Mouse (Mus musculus) stomach, postnatal 0 days (tissue): ENCODE data around the gene Armc8. TPM values are rescaled to one million over a fixed set of nuclear protein-coding genes. Genes with fewer than 3 reads are reported as not detected.
A peak's percentile ranks its signal among the peaks of the same experiment; 100 is the strongest.

Source experiments
- ATAC-seq: fragments of 200-750 bp; cut with Nextera tagmentation; 2 replicates; pipeline ENCODE4 v1.8.0; 2017; ENCODE audit not compliant: low FRiP score, low TSS enrichment
- DNase-seq: peaks from one replicate; pipeline ENCODE4 v3.0.0-alpha.2; 2016; ENCODE audit warnings: low spot score
- H3K27ac ChIP-seq: fragments of 300-500 bp; sonication (generic); replicated peaks from 2 replicates; pipeline ENCODE4 v1.5.1; 2014; ENCODE audit warnings: mild to moderate bottlenecking, control low read depth
- H3K27me3 ChIP-seq: fragments of 300-500 bp; sonication (generic); 2 replicates; pipeline ENCODE4 v1.6.1; 2014; ENCODE audit warnings: low read length; ENCODE audit not compliant: control insufficient read depth, insufficient read depth
- H3K36me3 ChIP-seq: fragments of 300-500 bp; sonication (generic); 2 replicates; pipeline ENCODE4 v1.6.1; 2014; ENCODE audit warnings: low read length, mixed read lengths; ENCODE audit not compliant: control insufficient read depth, insufficient read depth
- H3K4me1 ChIP-seq: fragments of 300-500 bp; sonication (generic); replicated peaks from 2 replicates; pipeline ENCODE4 v1.6.1; 2014; ENCODE audit warnings: antibody characterized with exemption; ENCODE audit not compliant: control insufficient read depth, insufficient read depth
- H3K4me2 ChIP-seq: fragments of 300-500 bp; sonication (generic); replicated peaks from 2 replicates; pipeline ENCODE4 v1.6.1; 2014; ENCODE audit warnings: low read depth, mild to moderate bottlenecking, control low read depth, moderate library complexity
- H3K4me3 ChIP-seq: fragments of 300-500 bp; sonication (generic); 2 replicates; pipeline ENCODE4 v1.5.1; 2014; ENCODE audit warnings: low read depth, low read length, control low read depth
- H3K9ac ChIP-seq: fragments of 300-500 bp; sonication (generic); 2 replicates; pipeline ENCODE4 v1.6.1; 2014; ENCODE audit warnings: mild to moderate bottlenecking, low read length, control low read depth, mixed read lengths
- H3K9me3 ChIP-seq: fragments of 300-500 bp; sonication (generic); 2 replicates; pipeline ENCODE4 v1.6.1; 2016; ENCODE audit warnings: low read length; ENCODE audit not compliant: control insufficient read depth
- CTCF ChIP-seq: IDR thresholded peaks from 2 replicates; pipeline ENCODE4 v1.5.1; 2016; ENCODE audit warnings: antibody characterized with exemption, low read depth, mild to moderate bottlenecking, moderate library complexity
- EP300 ChIP-seq: optimal IDR thresholded peaks from 2 replicates; pipeline ENCODE3; 2016; ENCODE audit warnings: antibody characterized with exemption
- WGBS: fragments of 180-500 bp; shearing (Covaris S2); extraction: QIAGEN DNeasy Blood & Tissue Kit; methylation state at CpG from one replicate; pipeline ENCODE4 v1.1.7; 2014; 5-methylcytosine and 5-hydroxymethylcytosine counted together
- polyA plus RNA-seq: library from polyadenylated mRNA; unstranded; fragments of >200 nt; fragmentation: Nextera tagmentation; extraction: Ambion mirVana; gene quantifications from 2 replicates; pipeline ENCODE4 v1.2.1, GENCODE M21; 2015

Gene Armc8
- polyA plus RNA-seq, 1 experiment from 2014 or later: 13.7 TPM

DNA sequence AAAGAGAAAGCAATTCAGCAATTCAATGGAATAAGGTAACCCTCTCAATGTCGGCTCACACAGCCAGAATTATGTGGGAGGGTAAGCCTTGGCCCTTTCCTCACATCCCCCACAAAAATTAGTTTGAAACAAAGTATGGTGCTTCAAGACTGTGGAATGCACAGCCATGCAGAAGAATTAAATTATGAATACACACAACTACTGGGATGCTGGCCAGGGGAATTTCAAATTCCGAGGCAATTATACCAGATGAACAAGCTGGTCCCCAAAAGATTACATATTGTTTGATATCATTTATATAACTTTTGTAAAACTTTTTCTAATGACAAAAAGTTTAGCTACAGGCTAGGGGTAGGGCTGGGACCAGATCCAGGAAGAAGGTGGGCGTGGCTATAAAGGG lies 121.4 kb downstream of the Armc8 start:
- no peak overlapping the region for H3K9ac ChIP-seq
- no peaks in the 10 kb centered on the region for H3K9me3 ChIP-seq
- ATAC-seq (no peak), DNase-seq (no peak)
- no peaks in the 10 kb centered on the region for H3K4me1 ChIP-seq
- H3K36me3 ChIP-seq: no peaks in the 10 kb centered on the region
- WGBS: 43% methylated on average over 3 of the region's 3 CpGs
- TF ChIP-seq EP300 (no peak), CTCF (no peak)
- H3K27me3 ChIP-seq: no peaks in the 10 kb centered on the region
- H3K27ac ChIP-seq: no peak overlapping the region
- H3K4me2 ChIP-seq: no peak overlapping the region
- no peak overlapping the region for H3K4me3 ChIP-seq

DNA sequence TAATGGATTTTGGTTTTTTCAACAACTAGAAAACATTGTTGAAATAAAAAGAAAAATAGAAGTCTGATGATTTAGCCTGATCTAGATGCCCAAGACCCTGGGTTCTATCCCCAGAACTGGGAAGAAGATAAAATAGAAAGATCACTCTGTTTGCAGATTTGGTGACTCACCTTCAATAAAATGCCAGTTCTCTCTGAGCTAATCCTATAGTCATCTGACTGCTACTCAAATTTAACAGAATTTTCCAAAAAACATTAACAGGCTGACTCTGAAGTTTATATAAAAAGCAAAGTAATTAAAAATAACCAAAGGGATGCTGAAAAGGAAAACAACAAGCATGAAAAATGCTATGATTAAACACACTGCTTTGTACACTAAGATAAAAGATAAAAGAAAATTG lies 122.4 kb downstream of the Armc8 start:
- no peaks in the 10 kb centered on the region for H3K27me3 ChIP-seq
- H3K4me2 ChIP-seq: no peak overlapping the region
- H3K9me3 ChIP-seq: no peaks in the 10 kb centered on the region
- ATAC-seq (no peak), DNase-seq (no peak)
- no peaks in the 10 kb centered on the region for H3K4me1 ChIP-seq
- TF ChIP-seq CTCF (no peak), EP300 (no peak)
- no peak overlapping the region for H3K4me3 ChIP-seq
- H3K9ac ChIP-seq: no peak overlapping the region
- no peaks in the 10 kb centered on the region for H3K36me3 ChIP-seq
- no peak overlapping the region for H3K27ac ChIP-seq

DNA sequence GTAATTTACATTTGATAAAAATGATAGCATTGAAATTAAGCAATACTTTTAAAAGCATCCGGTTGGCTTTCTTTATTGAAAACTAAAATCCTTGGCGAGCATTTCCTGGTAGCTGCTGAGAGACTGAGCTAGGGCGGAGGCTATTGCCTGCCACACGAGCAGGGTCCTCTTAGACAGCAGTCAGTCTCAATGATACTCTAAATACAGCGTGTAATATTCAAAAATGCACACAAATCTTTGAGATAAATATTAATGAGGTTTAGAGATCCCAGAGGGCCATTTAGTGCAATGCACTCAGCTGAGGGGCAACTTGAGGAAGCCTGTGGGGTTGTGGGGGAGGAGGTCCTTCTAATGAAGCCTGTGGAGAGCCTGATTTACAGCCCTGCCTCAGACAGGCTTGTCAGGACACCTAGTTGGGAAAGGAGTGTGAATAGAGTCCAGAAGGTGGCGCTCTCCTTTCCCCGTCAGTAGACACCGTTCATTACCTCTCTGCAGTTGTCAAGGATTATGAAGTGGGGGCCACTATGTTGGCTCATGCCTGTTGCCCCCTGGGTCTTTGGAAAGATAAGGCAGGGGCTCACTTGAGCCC lies 124.0 kb downstream of the Armc8 start:
- Histone ChIP-seq H3K4me1 (no peaks in the 10 kb centered on the region), H3K36me3 (no peaks in the 10 kb centered on the region), H3K4me2 (no peak overlapping the region), H3K9ac (no peak overlapping the region), H3K9me3 (no peaks in the 10 kb centered on the region), H3K27me3 (no peaks in the 10 kb centered on the region), H3K4me3 (no peak overlapping the region), H3K27ac (no peak overlapping the region)
- ATAC-seq (0 out of 2 replicates have a peak, but pooled peaks have one; percentile 32), DNase-seq (peak; percentile 43)
- WGBS: 29% methylated on average over 8 of the region's 8 CpGs
- TF ChIP-seq EP300 (no peak), CTCF (peak; percentile 71)

DNA sequence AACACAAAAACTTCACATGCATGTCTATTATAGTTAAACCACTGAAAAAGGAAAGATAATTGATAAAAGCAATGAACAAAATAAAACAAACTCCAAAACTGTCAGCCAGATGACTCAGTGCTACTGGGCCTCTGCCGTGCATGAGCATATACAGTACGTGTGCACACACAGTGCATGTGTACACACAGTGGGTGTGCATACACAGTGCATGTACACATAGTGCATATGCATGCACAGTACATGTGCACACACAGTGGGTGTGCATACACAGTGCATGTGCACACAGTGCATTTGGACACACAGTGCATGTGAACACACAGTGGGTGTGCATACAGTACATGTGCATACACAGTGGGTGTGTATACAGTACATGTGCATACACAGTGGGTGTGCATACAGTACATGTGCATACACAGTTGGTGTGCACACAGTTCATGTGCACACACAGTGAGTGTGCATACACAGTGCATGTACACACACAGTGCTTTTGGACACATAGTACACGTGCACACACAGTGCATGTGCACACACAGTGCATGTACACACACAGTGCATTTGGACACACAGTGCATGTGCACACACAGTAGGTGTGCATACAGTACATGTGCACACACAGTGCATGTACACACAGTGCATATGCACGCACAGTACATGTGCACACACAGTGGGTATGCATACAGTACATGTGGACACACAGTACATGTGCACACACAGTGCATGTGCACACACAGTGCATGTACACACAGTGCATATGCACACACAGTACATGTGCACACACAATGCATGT lies 126.9 kb downstream of the Armc8 start:
- ATAC-seq: no peak
- 71% methylated on average over 4 of the region's 4 CpGs for WGBS
- H3K27ac ChIP-seq: no peak overlapping the region

DNA sequence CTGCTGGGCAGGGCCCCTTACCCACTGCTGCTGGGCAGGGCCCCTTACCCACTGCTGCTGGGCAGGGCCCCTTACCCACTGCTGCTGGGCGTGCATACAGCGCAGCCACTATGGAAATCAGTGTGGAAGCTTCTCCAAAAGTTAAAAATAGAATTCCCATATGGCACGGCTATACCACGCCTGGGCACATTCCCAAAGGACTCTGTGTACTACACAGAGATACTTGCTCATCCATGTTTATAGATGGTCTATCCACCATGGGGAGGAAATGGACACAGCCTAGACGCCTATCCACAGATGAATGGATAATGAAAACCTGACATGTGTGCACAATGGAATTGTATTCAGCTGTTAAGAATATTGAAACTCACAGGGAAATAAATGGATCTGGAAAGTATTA lies 127.8 kb downstream of the Armc8 start:
- 69% methylated on average over 5 of the region's 5 CpGs for WGBS
- TF ChIP-seq EP300 (no peak), CTCF (no peak)
- H3K27ac ChIP-seq: no peak overlapping the region
- no peak overlapping the region for H3K9ac ChIP-seq
- no peak for DNase-seq
- no peak for ATAC-seq
- H3K4me1 ChIP-seq: no peaks in the 10 kb centered on the region
- H3K9me3 ChIP-seq: no peaks in the 10 kb centered on the region
- no peak overlapping the region for H3K4me2 ChIP-seq
- no peaks in the 10 kb centered on the region for H3K27me3 ChIP-seq
- H3K36me3 ChIP-seq: no peaks in the 10 kb centered on the region
- no peak overlapping the region for H3K4me3 ChIP-seq

More for the DNA sequence above, 126.9 kb downstream of the Armc8 start:
- no peaks in the 10 kb centered on the region for H3K27me3 ChIP-seq
- no peaks in the 10 kb centered on the region for H3K9me3 ChIP-seq
- H3K36me3 ChIP-seq: no peaks in the 10 kb centered on the region
- no peak for DNase-seq
- no peak overlapping the region for H3K9ac ChIP-seq
- no peak for TF ChIP-seq EP300
- no peak for TF ChIP-seq CTCF
- H3K4me1 ChIP-seq: no peaks in the 10 kb centered on the region
- H3K4me2 ChIP-seq: no peak overlapping the region
- H3K4me3 ChIP-seq: no peak overlapping the region

DNA sequence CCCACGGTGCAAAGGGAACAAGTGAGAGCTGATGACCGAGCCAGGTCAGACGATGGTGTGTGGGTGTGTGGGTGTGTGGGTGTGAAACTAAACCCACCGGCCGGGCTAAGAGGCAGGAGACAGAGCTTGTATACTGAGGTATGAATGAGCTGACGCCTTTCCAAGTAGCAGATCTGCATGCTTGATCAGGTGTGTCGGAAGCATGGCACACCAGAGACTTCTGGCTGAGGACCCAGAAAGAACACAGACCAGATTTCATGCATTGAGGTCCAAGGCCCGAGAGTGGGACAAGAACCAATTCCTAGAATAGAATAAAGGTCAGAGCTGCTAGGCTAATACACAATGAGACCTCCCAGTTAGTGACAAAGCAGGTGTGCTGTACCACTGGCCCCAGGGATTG lies 129.6 kb downstream of the Armc8 start:
- TF ChIP-seq EP300: no peak
- TF ChIP-seq CTCF: no peak
- no peak overlapping the region for H3K27ac ChIP-seq
- no peaks in the 10 kb centered on the region for H3K4me1 ChIP-seq
- no peak overlapping the region for H3K4me2 ChIP-seq
- no peaks in the 10 kb centered on the region for H3K9me3 ChIP-seq
- DNase-seq (no peak), ATAC-seq (no peak)
- WGBS: 78% methylated on average over 8 of the region's 8 CpGs
- no peak overlapping the region for H3K4me3 ChIP-seq
- no peak overlapping the region for H3K9ac ChIP-seq
- H3K27me3 ChIP-seq: no peaks in the 10 kb centered on the region
- no peaks in the 10 kb centered on the region for H3K36me3 ChIP-seq
